Mouse (Mus musculus) intestine, embryonic 16.5 days (tissue): ENCODE data around the gene Heatr3. TPM values are rescaled to one million over a fixed set of nuclear protein-coding genes. Genes with fewer than 3 reads are reported as not detected.
"Not testable (repeated sequence)": the region's sequence is repeated elsewhere in the genome, so short reads cannot be mapped to it uniquely, and the experiment has no call there.

Experiments used
- ATAC-seq: fragments of 200-750 bp; cut with Nextera tagmentation; 2 replicates; pipeline ENCODE4 v1.8.0; 2017; ENCODE audit warnings: moderate TSS enrichment, moderate library complexity
- H3K27ac ChIP-seq: fragments of 300-500 bp; sonication (generic); 2 replicates; pipeline ENCODE4 v1.5.1; 2014; ENCODE audit warnings: mild to moderate bottlenecking, low read length
- H3K27me3 ChIP-seq: fragments of 300-500 bp; sonication (generic); replicated peaks from 2 replicates; pipeline ENCODE4 v1.6.1; 2014; ENCODE audit warnings: low read length, control low read depth, mixed read lengths; ENCODE audit not compliant: control insufficient read depth, insufficient read depth
- H3K36me3 ChIP-seq: fragments of 300-500 bp; sonication (generic); 2 replicates; pipeline ENCODE4 v1.6.1; 2014; ENCODE audit warnings: low read length, control low read depth; ENCODE audit not compliant: control insufficient read depth, insufficient read depth
- H3K4me1 ChIP-seq: fragments of 300-500 bp; sonication (generic); 2 replicates; pipeline ENCODE4 v1.6.1; 2014; ENCODE audit warnings: low read length, control low read depth, mixed read lengths; ENCODE audit not compliant: control insufficient read depth, insufficient read depth
- H3K4me2 ChIP-seq: fragments of 300-500 bp; sonication (generic); 2 replicates; pipeline ENCODE4 v1.6.1; 2014; ENCODE audit warnings: low read depth, low read length, control low read depth
- H3K4me3 ChIP-seq: fragments of 300-500 bp; sonication (generic); 2 replicates; pipeline ENCODE4 v1.5.1; 2014; ENCODE audit warnings: mild to moderate bottlenecking, low read length
- H3K9ac ChIP-seq: fragments of 300-500 bp; sonication (generic); 2 replicates; pipeline ENCODE4 v1.6.1; 2014; ENCODE audit warnings: low read depth, low read length
- H3K9me3 ChIP-seq: fragments of 300-500 bp; sonication (generic); 2 replicates; pipeline ENCODE4 v1.6.1; 2016; ENCODE audit warnings: low read length, control low read depth; ENCODE audit not compliant: control insufficient read depth
- WGBS: fragments of 180-500 bp; shearing (Covaris S2); extraction: QIAGEN DNeasy Blood & Tissue Kit; methylation state at CpG from one replicate; pipeline ENCODE4 v1.1.7; 2014; 5-methylcytosine and 5-hydroxymethylcytosine counted together
- microRNA-seq: library from miRNA; unstranded; fragments of <30 nt; microRNA quantifications from one replicate; pipeline ENCODE4, GENCODE M21; 2016
- polyA plus RNA-seq: library from polyadenylated mRNA; unstranded; fragments of >200 nt; fragmentation: Nextera tagmentation; extraction: Ambion mirVana; gene quantifications from 2 replicates; pipeline ENCODE4 v1.2.1, GENCODE M21; 2015

Gene Heatr3
- polyA plus RNA-seq, 1 experiment from 2014 or later, result 30.1 TPM

- Histone ChIP-seq H3K9ac (peak overlapping the region; percentile 84), H3K27me3 (no peaks in the 10 kb centered on the region), H3K36me3 (no peaks in the 10 kb centered on the region), H3K4me2 (peak overlapping the region; percentile 93), H3K4me1 (peaks cover 24% of the 10 kb centered on the region), H3K4me3 (peak overlapping the region; percentile 93), H3K27ac (0 out of 2 replicates have a peak overlapping the region, but pooled peaks have one; percentile 2), H3K9me3 (no peaks in the 10 kb centered on the region)
- WGBS, result 12% methylated on average over 10 of the region's 10 CpGs
- no peak for ATAC-seq
Observed at GRCm38 (mm10) chr8:88200724-88201495, 63.3 kb downstream of the Heatr3 start.

- Histone ChIP-seq H3K4me3 (no peak overlapping the region), H3K9ac (peak overlapping the region; percentile 16; the same call in 1 of the 2 replicates), H3K27me3 (no peaks in the 10 kb centered on the region), H3K4me1 (peaks cover 27% of the 10 kb centered on the region), H3K9me3 (no peaks in the 10 kb centered on the region), H3K27ac (no peak overlapping the region), H3K36me3 (no peaks in the 10 kb centered on the region), H3K4me2 (peak overlapping the region; percentile 93; the same call in 1 of the 2 replicates)
- 45% methylated on average over 3 of the region's 3 CpGs for WGBS
- ATAC-seq, result no peak
Observed at GRCm38 (mm10) chr8:88201641-88202040, 64.0 kb downstream of the Heatr3 start.

GRCm38 (mm10) chr8:88206016-88206415 lies 68.4 kb downstream of the Heatr3 start:
- Histone ChIP-seq H3K4me3 (no peak overlapping the region), H3K4me2 (no peak overlapping the region), H3K4me1 (peaks cover 33% of the 10 kb centered on the region), H3K27me3 (no peaks in the 10 kb centered on the region), H3K27ac (no peak overlapping the region), H3K9ac (no peak overlapping the region), H3K9me3 (no peaks in the 10 kb centered on the region), H3K36me3 (no peaks in the 10 kb centered on the region)
- no peak for ATAC-seq
- WGBS, result 85% methylated on average over 9 of the region's 9 CpGs

- Histone ChIP-seq H3K4me2 (no peak overlapping the region), H3K4me3 (no peak overlapping the region), H3K9ac (no peak overlapping the region), H3K4me1 (peaks cover 23% of the 10 kb centered on the region), H3K36me3 (no peaks in the 10 kb centered on the region), H3K27me3 (no peaks in the 10 kb centered on the region), H3K9me3 (no peaks in the 10 kb centered on the region), H3K27ac (no peak overlapping the region)
- no peak for ATAC-seq
- 87% methylated on average over 7 of the region's 7 CpGs for WGBS
Observed at GRCm38 (mm10) chr8:88207121-88207821, 69.6 kb downstream of the Heatr3 start.

GRCm38 (mm10) chr8:88209930-88210827 lies 72.5 kb downstream of the Heatr3 start:
- 0 out of 2 replicates have a peak overlapping the region, but pooled peaks have one; percentile 41 for H3K9ac ChIP-seq
- peak overlapping the region; percentile 86 for H3K27ac ChIP-seq
- H3K36me3 ChIP-seq, H3K4me3 ChIP-seq, H3K27me3 ChIP-seq, H3K4me2 ChIP-seq, H3K9me3 ChIP-seq: not testable (repeated sequence)
- ATAC-seq, result peak; percentile 88
- peaks cover 19% of the 10 kb centered on the region for H3K4me1 ChIP-seq
- 75% methylated on average over 5 of the region's 6 CpGs for WGBS

- Histone ChIP-seq H3K36me3 (no peaks in the 10 kb centered on the region), H3K9me3 (no peaks in the 10 kb centered on the region), H3K27ac (no peak overlapping the region), H3K4me1 (peaks cover 8% of the 10 kb centered on the region; the same call in 1 of the 2 replicates), H3K9ac (no peak overlapping the region), H3K4me3 (no peak overlapping the region), H3K27me3 (no peaks in the 10 kb centered on the region), H3K4me2 (no peak overlapping the region)
- ATAC-seq, result no peak
- WGBS, result 48% methylated on average over 4 of the region's 4 CpGs
Observed at GRCm38 (mm10) chr8:88221353-88221752, 83.7 kb downstream of the Heatr3 start.

Small RNA genes within 50 kb of the gene (microRNA-seq; reads per million reads assigned to microRNA genes)
- not detected for gene Mir7071

Other genes starting within 250 kb of the Heatr3 start
- gene Zfp423, start 178.3 kb upstream of the Heatr3 start, polyA plus RNA-seq, result 2.4 and 2.5 TPM in 2 replicates
- 35.6 and 35.8 TPM in 2 replicates for gene Cnep1r1, start 19.1 kb upstream of the Heatr3 start, polyA plus RNA-seq
- gene Tent4b, start 61.4 kb downstream of the Heatr3 start, polyA plus RNA-seq, result 3.4 and 4.2 TPM in 2 replicates
- 2.7 and 2.9 TPM in 2 replicates for gene Adcy7, start 134.5 kb downstream of the Heatr3 start, polyA plus RNA-seq
- gene Brd7, start 224.3 kb downstream of the Heatr3 start, polyA plus RNA-seq, result 32.9 and 38.8 TPM in 2 replicates